Mouse (Mus musculus) gastrocnemius, adult 8-10 months (tissue): ENCODE results near the gene Lyzl6. TPM values are rescaled to one million over a fixed set of nuclear protein-coding genes. Genes with fewer than 3 reads are reported as not detected.
"Not testable (repeated sequence)": the region's sequence is repeated elsewhere in the genome, so short reads cannot be mapped to it uniquely, and the experiment has no call there.

ENCODE experiments used
- DNase-seq, 2 experiments: peaks; one replicate each; pipeline ENCODE4 v3.0.0; 2022; ENCODE audit warnings: low spot score in 2 of 2
- total RNA-seq, 4 experiments: library from RNA; stranded (reverse); gene quantifications; 2 replicates each; pipeline ENCODE4 v1.2.4; 2022

The Lyzl6 gene
- not detected for total RNA-seq

GRCm38 (mm10) chr11:103638790-103639189, at the start of gene Lyzl6:
TSS of gene Lyzl6 (minus strand) at chr11:103638890.
- DNase-seq: no peak

GRCm38 (mm10) chr11:103686706-103687105, 48.0 kb upstream of the Lyzl6 start:
- DNase-seq: no peak

GRCm38 (mm10) chr11:103685261-103685736, 46.6 kb upstream of the Lyzl6 start:
- no peak for DNase-seq

GRCm38 (mm10) chr11:103683667-103684334, 45.1 kb upstream of the Lyzl6 start:
- no peak for DNase-seq

GRCm38 (mm10) chr11:103677042-103677441, 38.4 kb upstream of the Lyzl6 start:
- not testable (repeated sequence) for DNase-seq

GRCm38 (mm10) chr11:103675556-103675955, 36.9 kb upstream of the Lyzl6 start:
- no peak for DNase-seq

- no peak for DNase-seq
Measured at GRCm38 (mm10) chr11:103666907-103667426, 28.3 kb upstream of the Lyzl6 start.

GRCm38 (mm10) chr11:103666181-103666906, 27.7 kb upstream of the Lyzl6 start:
- DNase-seq: no peak

GRCm38 (mm10) chr11:103665695-103666094, 27.0 kb upstream of the Lyzl6 start:
- no peak for DNase-seq

GRCm38 (mm10) chr11:103663119-103663518, 24.4 kb upstream of the Lyzl6 start:
- DNase-seq: no peak

- DNase-seq: no peak
Measured at GRCm38 (mm10) chr11:103662546-103662945, 23.9 kb upstream of the Lyzl6 start.

- DNase-seq: no peak
Measured at GRCm38 (mm10) chr11:103661863-103662262, 23.2 kb upstream of the Lyzl6 start.

GRCm38 (mm10) chr11:103658189-103658588, 19.5 kb upstream of the Lyzl6 start:
- no peak for DNase-seq

- DNase-seq: no peak
Measured at GRCm38 (mm10) chr11:103656520-103656919, 17.8 kb upstream of the Lyzl6 start.

- no peak for DNase-seq
Measured at GRCm38 (mm10) chr11:103653359-103653965, 14.8 kb upstream of the Lyzl6 start.

GRCm38 (mm10) chr11:103651426-103651825, 12.7 kb upstream of the Lyzl6 start:
- DNase-seq: no peak

- no peak for DNase-seq
Measured at GRCm38 (mm10) chr11:103649983-103650493, 11.3 kb upstream of the Lyzl6 start.

GRCm38 (mm10) chr11:103649301-103649982, 10.8 kb upstream of the Lyzl6 start, which contains the start of gene Rprml:
TSS of gene Rprml (plus strand) at chr11:103649570.
- no peak for DNase-seq

- DNase-seq: no peak
Measured at GRCm38 (mm10) chr11:103648656-103649055, 10.0 kb upstream of the Lyzl6 start.

GRCm38 (mm10) chr11:103647921-103648620, 9.4 kb upstream of the Lyzl6 start:
- no peak for DNase-seq

- DNase-seq: no peak
Measured at GRCm38 (mm10) chr11:103646301-103646700, 7.6 kb upstream of the Lyzl6 start.
